Mouse (Mus musculus): ENCODE results near the gene Stoml1. TPM values are rescaled to one million over a fixed set of nuclear protein-coding genes. Genes with fewer than 3 reads are reported as not detected.
A peak's percentile ranks its signal among the peaks of the same experiment; 100 is the strongest.

Gene Stoml1
- polyA plus RNA-seq, 1 experiment from 2014 or later = 5.2 TPM

GRCm38 (mm10) chr9:58274101-58274604, 21.2 kb downstream of the Stoml1 start:
- no peaks in the 10 kb centered on the region for H3K27me3 ChIP-seq
- no peak overlapping the region for H3K9ac ChIP-seq
- no peaks in the 10 kb centered on the region for H3K9me3 ChIP-seq (replicated peaks)
- DNase-seq = no peak
- WGBS (ENCODE audit: insufficient replicate concordance) = 73% methylated on average over 7 of the region's 7 CpGs
- no peak overlapping the region for H3K4me2 ChIP-seq
- peak overlapping the region; percentile 53; the same call in 1 of the 2 replicates for H3K27ac ChIP-seq
- ATAC-seq (ENCODE audit: low read depth) = no peak
- H3K4me3 ChIP-seq (replicated peaks) = no peak overlapping the region
- peaks cover 20% of the 10 kb centered on the region for H3K4me1 ChIP-seq (replicated peaks)
- no peaks in the 10 kb centered on the region for H3K36me3 ChIP-seq

- no peaks in the 10 kb centered on the region for H3K9me3 ChIP-seq (replicated peaks)
- ATAC-seq (ENCODE audit: low read depth) = no peak
- H3K27ac ChIP-seq = peak overlapping the region; percentile 53
- H3K4me1 ChIP-seq (replicated peaks) = peaks cover 23% of the 10 kb centered on the region
- WGBS (ENCODE audit: insufficient replicate concordance) = 41% methylated on average over 3 of the region's 3 CpGs
- H3K4me3 ChIP-seq (replicated peaks) = no peak overlapping the region
- DNase-seq = no peak
- H3K4me2 ChIP-seq = peak overlapping the region; percentile 8; the same call in 1 of the 2 replicates
- H3K9ac ChIP-seq = no peak overlapping the region
- no peaks in the 10 kb centered on the region for H3K27me3 ChIP-seq
- no peaks in the 10 kb centered on the region for H3K36me3 ChIP-seq
Observed at GRCm38 (mm10) chr9:58274626-58275025, 21.7 kb downstream of the Stoml1 start.

GRCm38 (mm10) chr9:58275115-58275774, 22.3 kb downstream of the Stoml1 start:
- Histone ChIP-seq H3K9me3 (replicated peaks) (no peaks in the 10 kb centered on the region), H3K4me2 (peak overlapping the region; percentile 30), H3K36me3 (no peaks in the 10 kb centered on the region), H3K27ac (peak overlapping the region; percentile 53), H3K4me1 (replicated peaks) (peaks cover 30% of the 10 kb centered on the region), H3K9ac (no peak overlapping the region), H3K27me3 (no peaks in the 10 kb centered on the region), H3K4me3 (replicated peaks) (no peak overlapping the region)
- 10% methylated on average over 8 of the region's 8 CpGs for WGBS (ENCODE audit: insufficient replicate concordance)
- DNase-seq (no peak), ATAC-seq (ENCODE audit: low read depth) (peak; percentile 61)

DNA sequence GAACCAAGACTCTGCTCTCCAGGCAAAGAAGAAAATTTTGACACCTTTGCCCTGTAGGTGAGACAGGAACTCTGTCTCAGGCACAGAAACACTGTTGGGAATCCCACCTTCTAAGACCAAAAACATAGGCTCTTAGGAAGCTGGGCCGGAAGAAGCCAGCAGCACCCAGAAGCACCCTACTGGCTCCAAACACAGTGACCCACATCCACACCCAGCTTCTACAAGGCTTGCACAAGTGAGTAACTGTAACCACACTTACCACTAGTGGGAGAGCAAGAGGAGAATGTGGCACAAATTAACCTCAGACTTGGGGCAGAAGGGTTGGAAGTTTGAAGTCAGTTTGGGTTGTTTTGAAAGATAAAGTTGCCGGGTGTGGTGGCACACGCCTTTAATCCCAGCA, 22.8 kb downstream of the Stoml1 start:
- H3K36me3 ChIP-seq = no peaks in the 10 kb centered on the region
- peak overlapping the region; percentile 48 for H3K27ac ChIP-seq
- H3K9ac ChIP-seq = no peak overlapping the region
- 19% methylated on average over 3 of the region's 3 CpGs for WGBS (ENCODE audit: insufficient replicate concordance)
- no peak overlapping the region for H3K4me3 ChIP-seq (replicated peaks)
- H3K27me3 ChIP-seq = no peaks in the 10 kb centered on the region
- H3K9me3 ChIP-seq (replicated peaks) = no peaks in the 10 kb centered on the region
- peaks cover 32% of the 10 kb centered on the region for H3K4me1 ChIP-seq (replicated peaks)
- ATAC-seq (ENCODE audit: low read depth) (no peak), DNase-seq (no peak)
- peak overlapping the region; percentile 30 for H3K4me2 ChIP-seq

DNA sequence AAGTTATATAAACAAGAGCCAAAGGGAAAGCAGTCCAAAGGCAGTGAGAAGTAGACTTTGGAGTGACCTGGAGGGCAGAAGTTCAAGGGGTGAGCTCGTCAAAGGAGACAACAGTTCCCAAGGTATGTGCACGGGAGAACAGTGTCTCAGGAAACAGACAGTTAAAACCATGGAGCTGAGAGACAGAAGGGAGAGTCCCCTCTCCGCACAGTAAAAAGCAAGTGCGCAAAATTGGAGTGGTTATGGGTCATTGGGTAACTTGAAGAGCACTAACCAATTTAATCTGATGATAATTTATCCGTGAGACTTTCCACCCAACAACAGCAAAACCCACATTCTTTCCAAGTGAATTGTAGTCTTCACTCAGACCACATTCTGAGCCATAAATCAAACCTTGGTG, 23.4 kb downstream of the Stoml1 start:
- WGBS (ENCODE audit: insufficient replicate concordance) = 60% methylated on average over 5 of the region's 5 CpGs
- no peaks in the 10 kb centered on the region for H3K36me3 ChIP-seq
- ATAC-seq (ENCODE audit: low read depth) = no peak

DNA sequence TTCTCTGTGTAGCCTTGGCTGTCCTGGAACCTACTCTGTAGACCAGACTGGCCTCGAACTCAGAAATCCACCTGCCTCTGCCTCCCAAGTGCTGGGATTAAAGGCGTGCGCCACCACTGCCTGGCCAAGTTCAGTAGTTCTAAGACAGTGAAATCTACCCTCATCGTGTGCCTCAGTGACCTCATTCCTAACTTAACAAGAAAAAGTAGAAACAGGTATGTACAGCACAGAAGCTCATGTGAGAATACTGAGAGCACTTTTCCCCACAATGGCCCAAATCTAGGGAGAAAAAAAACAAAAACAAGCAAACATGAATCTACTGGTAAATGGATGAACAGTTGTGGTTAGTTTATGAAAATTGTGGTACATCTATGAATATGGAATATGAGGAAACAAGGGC, 25.3 kb downstream of the Stoml1 start:
- no peak overlapping the region for H3K4me3 ChIP-seq (replicated peaks)
- H3K27me3 ChIP-seq = no peaks in the 10 kb centered on the region
- H3K9ac ChIP-seq = no peak overlapping the region
- H3K4me2 ChIP-seq = no peak overlapping the region
- no peaks in the 10 kb centered on the region for H3K36me3 ChIP-seq
- DNase-seq (no peak), ATAC-seq (ENCODE audit: low read depth) (no peak)
- H3K27ac ChIP-seq = no peak overlapping the region
- no peaks in the 10 kb centered on the region for H3K9me3 ChIP-seq (replicated peaks)
- peaks cover 41% of the 10 kb centered on the region for H3K4me1 ChIP-seq (replicated peaks)
- 76% methylated on average over 4 of the region's 4 CpGs for WGBS (ENCODE audit: insufficient replicate concordance)

More for the DNA sequence above, 23.4 kb downstream of the Stoml1 start:
- H3K4me2 ChIP-seq = no peak overlapping the region
- H3K9me3 ChIP-seq (replicated peaks) = no peaks in the 10 kb centered on the region
- H3K4me3 ChIP-seq (replicated peaks) = no peak overlapping the region
- no peak overlapping the region for H3K27ac ChIP-seq
- H3K4me1 ChIP-seq (replicated peaks) = peaks cover 32% of the 10 kb centered on the region
- no peak for DNase-seq
- no peaks in the 10 kb centered on the region for H3K27me3 ChIP-seq
- no peak overlapping the region for H3K9ac ChIP-seq

DNA sequence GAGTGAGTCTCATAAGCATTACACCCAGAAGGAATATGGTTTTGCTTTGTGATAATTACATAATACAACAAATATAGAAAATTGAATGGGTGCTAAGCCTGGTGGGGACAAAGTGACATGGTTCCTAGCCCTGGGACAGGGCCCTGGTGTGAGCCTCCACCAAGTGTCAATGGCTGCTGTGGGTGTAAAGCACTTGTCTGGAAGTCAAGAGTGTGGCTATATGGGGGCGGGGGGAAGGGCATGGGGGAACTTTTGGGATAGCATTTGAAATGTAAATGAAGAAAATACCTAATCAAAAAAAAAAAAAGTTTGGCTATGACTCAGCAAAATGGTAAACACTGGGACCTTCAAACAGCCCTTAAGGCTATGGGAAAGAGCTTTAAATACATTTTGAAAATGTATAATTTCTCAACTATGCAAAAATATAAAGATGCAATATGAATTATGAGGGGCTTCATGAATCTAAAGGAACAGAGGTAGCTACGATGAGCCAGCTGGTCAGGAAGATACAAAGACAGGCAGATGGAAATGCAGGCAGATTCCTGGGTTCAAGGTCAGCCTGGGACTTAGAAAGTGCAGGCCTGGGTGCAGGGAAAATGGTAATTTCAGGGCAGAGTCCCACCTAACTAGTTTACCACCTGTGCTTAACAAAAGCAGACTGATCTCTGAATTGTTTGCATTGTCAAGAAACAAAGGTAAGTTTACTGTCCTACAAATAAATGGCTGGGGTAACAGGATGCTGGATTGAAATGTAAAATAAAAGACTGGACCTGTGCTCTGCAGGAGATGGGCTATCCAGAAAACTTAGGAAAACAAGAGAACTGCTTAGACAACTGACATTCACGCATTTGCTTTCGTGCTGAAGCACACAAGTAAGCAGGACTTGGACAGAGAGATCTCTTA, 26.1 kb downstream of the Stoml1 start:
- Histone ChIP-seq H3K4me1 (replicated peaks) (peaks cover 42% of the 10 kb centered on the region), H3K27me3 (no peaks in the 10 kb centered on the region), H3K4me3 (replicated peaks) (no peak overlapping the region), H3K9me3 (replicated peaks) (no peaks in the 10 kb centered on the region), H3K9ac (no peak overlapping the region), H3K27ac (no peak overlapping the region), H3K4me2 (no peak overlapping the region), H3K36me3 (no peaks in the 10 kb centered on the region)
- WGBS (ENCODE audit: insufficient replicate concordance) = 66% methylated on average over 4 of the region's 4 CpGs
- no peak for DNase-seq
- ATAC-seq (ENCODE audit: low read depth) = no peak

GRCm38 (mm10) chr9:58279780-58280179, 26.8 kb downstream of the Stoml1 start:
- DNase-seq (no peak), ATAC-seq (ENCODE audit: low read depth) (peak; percentile 55; the same call in 1 of the 2 replicates)
- H3K4me2 ChIP-seq = no peak overlapping the region
- peaks cover 35% of the 10 kb centered on the region for H3K4me1 ChIP-seq (replicated peaks)
- no peak overlapping the region for H3K27ac ChIP-seq
- H3K27me3 ChIP-seq = no peaks in the 10 kb centered on the region
- no peak overlapping the region for H3K4me3 ChIP-seq (replicated peaks)
- no peak overlapping the region for H3K9ac ChIP-seq
- no peaks in the 10 kb centered on the region for H3K36me3 ChIP-seq
- WGBS (ENCODE audit: insufficient replicate concordance) = 61% methylated on average over 5 of the region's 5 CpGs
- H3K9me3 ChIP-seq (replicated peaks) = no peaks in the 10 kb centered on the region

GRCm38 (mm10) chr9:58280259-58281109, 27.5 kb downstream of the Stoml1 start:
- no peak overlapping the region for H3K4me2 ChIP-seq
- peak; percentile 65 for DNase-seq
- H3K9ac ChIP-seq = no peak overlapping the region
- WGBS (ENCODE audit: insufficient replicate concordance) = 31% methylated on average over 9 of the region's 9 CpGs
- no peaks in the 10 kb centered on the region for H3K36me3 ChIP-seq
- H3K4me3 ChIP-seq (replicated peaks) = no peak overlapping the region
- no peak overlapping the region for H3K27ac ChIP-seq
- ATAC-seq (ENCODE audit: low read depth) = 0 out of 2 replicates have a peak, but pooled peaks have one; percentile 51
- H3K27me3 ChIP-seq = no peaks in the 10 kb centered on the region
- peaks cover 28% of the 10 kb centered on the region for H3K4me1 ChIP-seq (replicated peaks)
- H3K9me3 ChIP-seq (replicated peaks) = no peaks in the 10 kb centered on the region

DNA sequence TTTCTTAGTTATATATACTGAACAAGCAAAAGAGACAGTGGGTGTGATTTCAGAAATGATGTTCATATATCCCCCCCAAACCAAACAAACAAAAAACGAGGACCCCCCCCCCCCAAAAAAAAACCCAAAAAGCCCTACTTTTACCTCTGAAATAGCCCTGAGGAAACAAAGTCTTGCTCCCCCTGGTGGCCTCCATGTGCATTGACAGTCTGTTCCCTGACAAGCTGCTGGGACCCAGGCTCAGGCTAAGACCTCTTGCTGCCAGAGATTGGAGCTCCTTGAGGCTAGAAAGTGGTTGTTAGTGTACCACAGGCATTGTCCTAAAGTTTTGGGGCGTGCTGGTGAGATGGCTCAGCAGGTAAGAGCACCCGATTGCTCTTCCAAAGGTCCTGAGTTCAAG, 28.6 kb downstream of the Stoml1 start:
- peak; percentile 35 for DNase-seq
- ATAC-seq (ENCODE audit: low read depth) = no peak
- WGBS (ENCODE audit: insufficient replicate concordance) = 33% methylated on average over 3 of the region's 3 CpGs

DNA sequence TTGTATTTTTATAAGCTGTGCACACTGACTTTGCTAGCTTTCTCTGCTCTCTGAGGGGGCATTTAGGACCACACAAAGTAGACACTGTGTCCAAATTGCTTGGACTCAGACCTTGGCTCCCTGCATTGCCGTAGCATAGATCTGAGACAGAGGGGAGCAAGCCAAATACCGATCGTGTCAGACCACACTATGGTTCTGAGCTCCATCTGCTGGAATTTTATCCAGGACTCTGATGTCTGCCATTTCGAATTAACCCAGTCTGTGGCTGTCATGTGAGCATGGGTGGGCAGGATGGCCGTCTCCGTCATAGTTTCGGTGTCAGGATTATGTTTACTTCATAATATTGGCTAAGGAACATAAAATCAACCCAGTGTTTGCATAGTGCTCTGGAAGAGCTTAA, 30.5 kb downstream of the Stoml1 start:
- Histone ChIP-seq H3K4me3 (replicated peaks) (no peak overlapping the region), H3K4me1 (replicated peaks) (peaks cover 23% of the 10 kb centered on the region), H3K9me3 (replicated peaks) (no peaks in the 10 kb centered on the region), H3K27me3 (0 out of 2 replicates have a peak, but pooled peaks cover 3% of the 10 kb centered on the region), H3K9ac (no peak overlapping the region), H3K27ac (no peak overlapping the region), H3K4me2 (no peak overlapping the region), H3K36me3 (no peaks in the 10 kb centered on the region)
- DNase-seq = no peak
- WGBS (ENCODE audit: insufficient replicate concordance) = 69% methylated on average over 7 of the region's 7 CpGs
- no peak for ATAC-seq (ENCODE audit: low read depth)

More for the DNA sequence above, 28.6 kb downstream of the Stoml1 start:
- no peaks in the 10 kb centered on the region for H3K9me3 ChIP-seq (replicated peaks)
- no peaks in the 10 kb centered on the region for H3K36me3 ChIP-seq
- H3K4me1 ChIP-seq (replicated peaks) = peaks cover 23% of the 10 kb centered on the region
- H3K4me3 ChIP-seq (replicated peaks) = no peak overlapping the region
- no peak overlapping the region for H3K4me2 ChIP-seq
- 0 out of 2 replicates have a peak, but pooled peaks cover 2% of the 10 kb centered on the region for H3K27me3 ChIP-seq
- H3K27ac ChIP-seq = no peak overlapping the region
- H3K9ac ChIP-seq = no peak overlapping the region

Data from liver, embryonic 13.5 days (tissue).